Mouse (Mus musculus): ENCODE data around the gene Nanos2. TPM values are rescaled to one million over a fixed set of nuclear protein-coding genes. Genes with fewer than 3 reads are reported as not detected.

The Nanos2 gene
- polyA plus RNA-seq, 2 experiments: not detected

GRCm38 (mm10) chr7:19031641-19032040, 44.4 kb downstream of the Nanos2 start:
- Histone ChIP-seq H3K4me1 (replicated peaks; ENCODE audit: control insufficient read depth in 2 of 2, insufficient read depth in 2 of 2, low read length in 1 of 2) (no peaks in the 10 kb centered on the region), H3K4me2 (ENCODE audit: low read depth) (no peak overlapping the region), H3K4me3 (ENCODE audit: insufficient read depth in 1 of 2, low read depth in 2 of 2, low read length in 2 of 2) (no peak overlapping the region), H3K9ac (replicated peaks) (no peak overlapping the region), H3K36me3 (replicated peaks; ENCODE audit: control insufficient read depth, insufficient read depth, low read depth) (peaks cover 45% of the 10 kb centered on the region), H3K27me3 (ENCODE audit: control insufficient read depth, insufficient read depth, low read length) (no peaks in the 10 kb centered on the region), H3K9me3 (ENCODE audit: control insufficient read depth, low read length) (no peaks in the 10 kb centered on the region), H3K27ac (no peak overlapping the region)
- WGBS (ENCODE audit: insufficient replicate concordance): 70% methylated on average over 4 of the region's 4 CpGs
- TF ChIP-seq CTCF (IDR thresholded peaks at IDR 0.05; ENCODE audit: low read depth) (no peak), EP300 (IDR thresholded peaks at IDR 0.05; ENCODE audit: low read depth) (no peak)
- ATAC-seq (ENCODE audit: insufficient read depth) (no peak), DNase-seq (ENCODE audit: low read depth in 3 of 3, low spot score in 3 of 3) (no peak)

Other genes with a start within 250 kb of the Nanos2 start
- not detected in 2 replicates for gene Psg19, start 188.9 kb upstream of the Nanos2 start, polyA plus RNA-seq (2012; rRNA removed)
- gene Psg19, start 188.9 kb upstream of the Nanos2 start, polyA plus RNA-seq (2014; fragmentation: Nextera tagmentation; extraction: Ambion mirVana): not detected in 2 replicates
- gene Psg17, start 165.8 kb upstream of the Nanos2 start, polyA plus RNA-seq (2012; rRNA removed): 0.03 TPM in 1 of 2 replicates, not detected in the other
- gene Psg17, start 165.8 kb upstream of the Nanos2 start, polyA plus RNA-seq (2014; fragmentation: Nextera tagmentation; extraction: Ambion mirVana): not detected in 2 replicates
- 0.16 and 0.18 TPM in 2 replicates for gene Mill2, start 147.4 kb upstream of the Nanos2 start, polyA plus RNA-seq (2012; rRNA removed)
- gene Mill2, start 147.4 kb upstream of the Nanos2 start, polyA plus RNA-seq (2014; fragmentation: Nextera tagmentation; extraction: Ambion mirVana): 0.09 and 0.19 TPM in 2 replicates
- gene Pglyrp1, start 116.1 kb upstream of the Nanos2 start, polyA plus RNA-seq (2012; rRNA removed): 10.5 and 15.1 TPM in 2 replicates
- 23.2 and 32.0 TPM in 2 replicates for gene Pglyrp1, start 116.1 kb upstream of the Nanos2 start, polyA plus RNA-seq (2014; fragmentation: Nextera tagmentation; extraction: Ambion mirVana)
- gene Ccdc61, start 77.0 kb upstream of the Nanos2 start, polyA plus RNA-seq (2012; rRNA removed): 6.5 and 10.0 TPM in 2 replicates
- 5.5 and 6.7 TPM in 2 replicates for gene Ccdc61, start 77.0 kb upstream of the Nanos2 start, polyA plus RNA-seq (2014; fragmentation: Nextera tagmentation; extraction: Ambion mirVana)
- 0.11 TPM in 2 replicates for gene Nova2, start 61.5 kb upstream of the Nanos2 start, polyA plus RNA-seq (2012; rRNA removed)
- 0.03 and 0.05 TPM in 2 replicates for gene Nova2, start 61.5 kb upstream of the Nanos2 start, polyA plus RNA-seq (2014; fragmentation: Nextera tagmentation; extraction: Ambion mirVana)
- 0.20 and 0.21 TPM in 2 replicates for gene Mypop, start 3.8 kb downstream of the Nanos2 start, polyA plus RNA-seq (2012; rRNA removed)
- 0.30 and 0.34 TPM in 2 replicates for gene Mypop, start 3.8 kb downstream of the Nanos2 start, polyA plus RNA-seq (2014; fragmentation: Nextera tagmentation; extraction: Ambion mirVana)
- gene Irf2bp1, start 16.6 kb downstream of the Nanos2 start, polyA plus RNA-seq (2012; rRNA removed): 6.8 and 8.3 TPM in 2 replicates
- gene Irf2bp1, start 16.6 kb downstream of the Nanos2 start, polyA plus RNA-seq (2014; fragmentation: Nextera tagmentation; extraction: Ambion mirVana): 6.8 and 7.9 TPM in 2 replicates
- 12.2 and 13.9 TPM in 2 replicates for gene Foxa3, start 36.1 kb downstream of the Nanos2 start, polyA plus RNA-seq (2012; rRNA removed)
- 25.7 and 26.5 TPM in 2 replicates for gene Foxa3, start 36.1 kb downstream of the Nanos2 start, polyA plus RNA-seq (2014; fragmentation: Nextera tagmentation; extraction: Ambion mirVana)
- gene Sympk, start 37.0 kb downstream of the Nanos2 start, polyA plus RNA-seq (2012; rRNA removed): 27.3 and 29.1 TPM in 2 replicates
- gene Sympk, start 37.0 kb downstream of the Nanos2 start, polyA plus RNA-seq (2014; fragmentation: Nextera tagmentation; extraction: Ambion mirVana): 10.7 and 11.8 TPM in 2 replicates
- gene Rsph6a, start 67.3 kb downstream of the Nanos2 start, polyA plus RNA-seq (2012; rRNA removed): not detected in 2 replicates
- not detected in 2 replicates for gene Rsph6a, start 67.3 kb downstream of the Nanos2 start, polyA plus RNA-seq (2014; fragmentation: Nextera tagmentation; extraction: Ambion mirVana)
- gene Dmwd, start 88.8 kb downstream of the Nanos2 start, polyA plus RNA-seq (2012; rRNA removed): 18.1 and 20.2 TPM in 2 replicates
- gene Dmwd, start 88.8 kb downstream of the Nanos2 start, polyA plus RNA-seq (2014; fragmentation: Nextera tagmentation; extraction: Ambion mirVana): 3.5 and 3.7 TPM in 2 replicates
- 17.9 and 20.7 TPM in 2 replicates for gene Dmpk, start 96.4 kb downstream of the Nanos2 start, polyA plus RNA-seq (2012; rRNA removed)
- 8.3 and 10.6 TPM in 2 replicates for gene Dmpk, start 96.4 kb downstream of the Nanos2 start, polyA plus RNA-seq (2014; fragmentation: Nextera tagmentation; extraction: Ambion mirVana)
- 3.3 and 4.3 TPM in 2 replicates for gene Six5, start 107.2 kb downstream of the Nanos2 start, polyA plus RNA-seq (2012; rRNA removed)
- 0.60 and 1.3 TPM in 2 replicates for gene Six5, start 107.2 kb downstream of the Nanos2 start, polyA plus RNA-seq (2014; fragmentation: Nextera tagmentation; extraction: Ambion mirVana)
- gene Gm4969, start 131.0 kb downstream of the Nanos2 start, polyA plus RNA-seq (2012; rRNA removed): 0.14 and 0.25 TPM in 2 replicates
- 0.16 and 0.22 TPM in 2 replicates for gene Gm4969, start 131.0 kb downstream of the Nanos2 start, polyA plus RNA-seq (2014; fragmentation: Nextera tagmentation; extraction: Ambion mirVana)
- 2.0 and 2.6 TPM in 2 replicates for gene Fbxo46, start 132.5 kb downstream of the Nanos2 start, polyA plus RNA-seq (2012; rRNA removed)
- gene Fbxo46, start 132.5 kb downstream of the Nanos2 start, polyA plus RNA-seq (2014; fragmentation: Nextera tagmentation; extraction: Ambion mirVana): 2.6 and 3.0 TPM in 2 replicates
- 2.2 and 2.3 TPM in 2 replicates for gene Qpctl, start 161.9 kb downstream of the Nanos2 start, polyA plus RNA-seq (2012; rRNA removed)
- gene Qpctl, start 161.9 kb downstream of the Nanos2 start, polyA plus RNA-seq (2014; fragmentation: Nextera tagmentation; extraction: Ambion mirVana): 2.3 and 3.0 TPM in 2 replicates
- gene Snrpd2, start 162.3 kb downstream of the Nanos2 start, polyA plus RNA-seq (2012; rRNA removed): 40.7 and 67.5 TPM in 2 replicates
- gene Snrpd2, start 162.3 kb downstream of the Nanos2 start, polyA plus RNA-seq (2014; fragmentation: Nextera tagmentation; extraction: Ambion mirVana): 75.3 and 76.0 TPM in 2 replicates
- 0.05 and 0.16 TPM in 2 replicates for gene Gipr, start 178.7 kb downstream of the Nanos2 start, polyA plus RNA-seq (2012; rRNA removed)
- 0.10 TPM in 1 of 2 replicates, not detected in the other for gene Gipr, start 178.7 kb downstream of the Nanos2 start, polyA plus RNA-seq (2014; fragmentation: Nextera tagmentation; extraction: Ambion mirVana)
- 6.1 and 7.3 TPM in 2 replicates for gene Eml2, start 189.0 kb downstream of the Nanos2 start, polyA plus RNA-seq (2012; rRNA removed)
- gene Eml2, start 189.0 kb downstream of the Nanos2 start, polyA plus RNA-seq (2014; fragmentation: Nextera tagmentation; extraction: Ambion mirVana): 0.98 and 1.3 TPM in 2 replicates
- 0.35 and 0.53 TPM in 2 replicates for gene Gpr4, start 225.1 kb downstream of the Nanos2 start, polyA plus RNA-seq (2012; rRNA removed)
- gene Gpr4, start 225.1 kb downstream of the Nanos2 start, polyA plus RNA-seq (2014; fragmentation: Nextera tagmentation; extraction: Ambion mirVana): 0.10 and 0.23 TPM in 2 replicates
- 8.3 and 9.1 TPM in 2 replicates for gene Opa3, start 240.9 kb downstream of the Nanos2 start, polyA plus RNA-seq (2012; rRNA removed)
- gene Opa3, start 240.9 kb downstream of the Nanos2 start, polyA plus RNA-seq (2014; fragmentation: Nextera tagmentation; extraction: Ambion mirVana): 12.8 and 14.6 TPM in 2 replicates